Mouse (Mus musculus): ENCODE data around the gene Gtpbp6. TPM values are rescaled to one million over a fixed set of nuclear protein-coding genes. Genes with fewer than 3 reads are reported as not detected.

Gtpbp6 gene
- not detected for polyA plus RNA-seq (2014; fragmentation: Illumina TruSeq; extraction: RNeasy Lipid Tissue Mini Kit (QIAGEN cat#74804); ENCODE audit: low read depth, low replicate concordance)

DNA sequence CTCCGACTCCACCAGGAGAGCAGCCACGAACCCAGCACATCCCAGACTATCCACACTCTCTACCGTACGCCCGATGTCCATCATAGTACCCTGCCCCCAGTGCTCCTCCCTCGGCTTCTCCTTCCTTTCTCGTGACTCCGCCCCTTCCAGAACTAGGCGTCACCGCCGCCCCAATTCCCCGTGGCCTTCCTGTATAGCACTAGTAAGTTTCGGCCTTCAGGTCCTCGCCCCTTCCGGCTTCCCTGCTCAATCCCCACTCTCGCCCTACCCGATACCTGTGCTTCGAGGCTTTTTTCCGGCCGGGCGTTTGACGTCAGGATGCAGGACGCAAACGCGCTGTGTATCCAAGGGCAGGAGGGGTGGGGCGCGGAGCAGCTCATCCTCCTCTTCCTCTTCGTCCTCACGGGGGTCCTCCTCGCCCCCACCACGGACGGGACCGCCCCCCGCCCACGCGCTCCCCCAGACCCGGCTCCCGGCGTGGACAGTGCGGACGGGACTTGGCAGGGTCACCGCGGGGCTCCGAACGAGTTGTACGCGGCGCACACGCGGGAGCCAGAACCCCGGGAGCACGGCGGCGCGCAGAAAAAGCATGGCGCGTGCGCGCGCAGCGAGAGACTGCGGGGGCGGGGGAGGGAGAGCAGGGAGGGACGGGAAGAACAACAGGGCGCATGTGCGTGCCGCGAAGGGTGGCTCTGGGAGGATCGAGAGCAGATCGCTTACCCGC is at the start of gene Gtpbp6:
Gtpbp6 (minus strand) TSS at position 617 of the 724 bp plus-strand sequence.

DNA sequence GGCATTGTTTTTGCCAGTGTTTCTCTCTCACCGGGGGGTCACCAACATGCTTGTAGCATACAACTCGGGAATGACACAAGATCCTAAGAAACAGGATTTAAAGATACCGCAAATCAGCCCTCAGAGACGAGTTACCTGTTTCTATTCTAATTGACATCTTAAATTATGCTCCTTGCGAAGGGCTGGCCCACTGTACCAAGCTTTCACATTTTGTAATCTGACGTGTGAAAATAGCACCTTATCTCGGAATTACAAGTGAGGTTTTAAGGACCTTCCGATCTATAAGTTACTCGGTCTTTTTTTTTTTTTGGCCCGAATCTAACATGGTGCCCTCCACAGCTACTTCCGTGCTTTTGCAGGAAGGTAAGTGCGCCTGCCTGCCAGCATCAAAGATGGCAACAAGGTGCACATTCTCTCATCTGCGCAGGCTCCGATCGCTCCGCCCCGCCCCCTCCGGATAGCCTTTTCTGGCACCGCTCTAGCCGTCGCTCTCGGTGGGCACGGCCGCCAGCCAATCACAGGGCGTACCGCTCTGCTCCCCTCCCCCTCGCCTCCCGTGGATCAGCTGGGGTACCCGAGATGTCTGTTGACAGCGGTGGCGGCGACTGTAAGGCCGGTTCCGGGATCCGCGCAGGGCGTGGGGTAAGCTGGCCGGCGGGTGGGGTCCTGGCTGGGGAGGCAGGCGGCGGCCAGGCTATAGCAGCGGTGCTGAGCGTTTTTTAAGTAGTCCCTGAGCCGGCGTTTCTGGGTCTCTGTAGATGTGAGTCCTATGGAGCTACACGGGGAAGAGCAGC is 27.5 kb upstream of the Gtpbp6 start, which contains the start of gene Chfr:
Chfr (plus strand) TSS at position 550 of the 794 bp plus-strand sequence.

DNA sequence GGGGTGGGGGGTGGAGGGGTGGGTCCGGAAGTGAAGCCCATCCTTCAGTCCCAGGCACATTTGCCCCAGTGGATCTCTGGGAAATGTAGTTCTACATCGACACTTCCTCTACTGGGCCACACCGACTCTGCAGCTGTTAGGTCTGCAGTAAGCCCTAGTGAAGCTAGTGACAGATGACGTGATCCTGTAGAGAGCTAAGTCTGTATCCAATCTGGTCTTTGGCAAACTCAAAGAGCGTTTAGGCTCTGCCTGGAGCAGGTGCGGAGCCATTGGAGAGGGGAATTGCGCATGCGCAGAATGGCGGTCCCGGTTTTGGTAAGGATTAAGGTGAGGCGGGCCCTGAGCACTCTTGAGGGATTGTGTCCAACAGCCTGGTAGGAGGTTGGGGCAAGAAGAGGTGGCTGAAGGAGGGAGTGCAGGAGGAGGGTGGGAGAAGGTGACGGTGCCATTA is 2.0 kb upstream of the Gtpbp6 start, which contains the start of gene Zfp605:
Zfp605 (plus strand) TSS at position 102 of the 451 bp plus-strand sequence.

DNA sequence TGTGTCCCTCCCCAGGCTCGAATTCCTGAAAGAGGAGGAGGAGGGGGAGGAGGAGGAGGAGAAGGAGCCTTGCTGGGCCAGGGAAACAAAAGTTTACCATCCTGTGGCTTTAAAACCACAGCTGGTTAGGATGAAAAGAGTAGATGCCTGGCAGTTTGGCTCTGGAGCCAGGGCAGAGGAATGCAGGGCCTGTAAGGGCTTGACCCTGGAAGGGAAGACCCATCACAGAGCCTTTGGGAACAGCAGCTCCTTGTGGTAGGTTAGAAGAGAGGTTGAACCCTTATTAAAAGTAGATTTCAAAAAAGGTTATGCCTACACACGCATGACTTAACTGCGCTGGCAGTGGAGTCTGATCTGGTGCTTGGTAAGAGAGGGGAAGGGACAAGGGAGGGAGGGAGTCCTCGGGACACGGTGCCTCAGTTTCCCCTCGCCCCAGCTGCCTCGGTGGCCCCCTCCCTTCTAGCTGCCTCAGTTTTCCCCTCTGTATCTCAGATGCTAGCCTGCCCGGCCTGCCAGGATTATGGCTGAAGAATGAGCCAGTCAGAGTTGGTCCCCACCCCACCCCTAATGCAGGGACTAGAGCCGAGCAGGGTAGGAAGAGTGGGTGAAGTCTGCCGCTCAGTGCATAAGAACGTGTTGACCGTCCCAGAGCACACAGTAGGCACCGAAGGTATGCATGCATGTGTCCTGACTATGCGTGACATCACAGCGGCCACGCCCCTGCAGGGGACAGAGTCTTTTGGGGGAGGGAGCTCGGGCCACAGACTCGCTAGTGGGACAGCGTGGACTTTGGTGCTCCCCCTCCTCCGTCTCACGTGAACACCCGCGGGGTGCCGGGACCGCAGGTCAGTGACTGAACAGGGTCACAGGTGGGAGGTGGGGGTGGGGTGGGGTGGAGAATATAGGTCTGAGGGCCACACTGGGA is 8.1 kb downstream of the Gtpbp6 start, which contains the start of gene Plcxd1:
Plcxd1 (plus strand) TSS at position 314 of the 925 bp plus-strand sequence.

DNA sequence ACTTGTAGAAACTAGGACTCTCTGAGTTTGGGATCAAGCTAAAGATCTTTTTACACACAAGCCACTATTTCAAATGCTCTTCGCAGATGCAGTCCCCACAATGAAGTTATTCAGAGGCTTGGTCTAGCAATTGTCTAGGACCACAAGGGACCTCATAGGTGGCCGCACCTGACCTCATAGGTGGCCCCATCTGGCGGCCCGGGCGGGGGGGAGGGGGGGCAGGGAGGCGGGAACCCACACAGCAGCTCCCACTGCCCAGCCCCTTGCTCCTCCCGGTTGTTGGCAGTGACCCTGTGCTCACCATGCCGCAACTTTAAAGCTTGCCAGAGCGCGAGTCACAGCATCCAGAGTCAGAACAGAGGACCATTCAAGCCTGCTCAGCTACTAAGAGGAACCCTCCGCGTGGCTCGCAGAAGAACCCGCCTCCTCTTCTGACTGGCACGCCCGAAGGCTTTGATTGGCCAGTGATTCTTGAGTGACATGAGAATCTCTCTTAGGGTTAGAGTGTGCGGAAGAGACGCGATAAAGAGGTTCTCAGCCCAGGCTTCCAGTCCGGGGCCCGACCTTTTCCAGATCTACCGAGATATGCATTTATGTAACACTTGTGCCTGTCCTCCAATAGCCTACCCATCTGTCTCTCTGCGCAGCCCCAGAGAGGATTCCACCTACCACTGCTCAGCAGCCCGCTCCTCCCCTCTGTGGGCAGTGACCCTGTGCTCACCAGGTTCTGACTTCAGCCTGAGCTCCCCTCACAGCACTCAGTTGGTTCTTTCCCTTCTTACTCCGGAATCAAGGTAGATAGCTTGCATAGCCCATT is 13.8 kb downstream of the Gtpbp6 start, which contains the start of gene Gm35315:
Gm35315 (minus strand) TSS at position 391 of the 817 bp plus-strand sequence.

DNA sequence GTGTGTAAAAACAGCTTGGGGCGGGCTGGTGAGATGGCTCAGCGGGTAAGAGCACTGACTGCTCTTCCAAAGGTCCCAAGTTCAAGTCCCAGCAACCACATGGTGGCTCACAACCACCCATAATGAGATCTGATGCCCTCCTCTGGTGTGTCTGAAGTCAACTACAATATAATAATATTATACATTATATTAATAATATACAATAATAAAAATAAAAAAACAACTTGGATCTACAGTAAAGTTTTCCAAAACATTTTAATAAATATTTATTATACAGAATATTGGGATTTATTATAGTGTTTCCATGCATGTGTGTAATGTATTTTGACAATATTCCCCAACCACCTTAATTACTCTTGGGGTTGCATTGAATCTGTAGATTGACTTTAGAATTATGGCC is 35.6 kb downstream of the Gtpbp6 start, which contains the start of gene Gm17655:
Gm17655 (minus strand) TSS at position 101 of the 400 bp plus-strand sequence.

Other genes starting within 250 kb of the Gtpbp6 start
- gene Gm15446, start 184.8 kb downstream of the Gtpbp6 start, polyA plus RNA-seq (2014; fragmentation: Illumina TruSeq; extraction: RNeasy Lipid Tissue Mini Kit (QIAGEN cat#74804); ENCODE audit: low read depth, low replicate concordance), result 43.5 TPM
- 40.7 TPM for gene Zfp932, start 111.7 kb downstream of the Gtpbp6 start, polyA plus RNA-seq (2014; fragmentation: Illumina TruSeq; extraction: RNeasy Lipid Tissue Mini Kit (QIAGEN cat#74804); ENCODE audit: low read depth, low replicate concordance)
- 5.9 TPM for gene Gm17655, start 35.7 kb downstream of the Gtpbp6 start, polyA plus RNA-seq (2014; fragmentation: Illumina TruSeq; extraction: RNeasy Lipid Tissue Mini Kit (QIAGEN cat#74804); ENCODE audit: low read depth, low replicate concordance)
- gene Gm35315, start 13.8 kb downstream of the Gtpbp6 start, polyA plus RNA-seq (2014; fragmentation: Illumina TruSeq; extraction: RNeasy Lipid Tissue Mini Kit (QIAGEN cat#74804); ENCODE audit: low read depth, low replicate concordance), result 1.4 TPM
- 0.10 TPM for gene Plcxd1, start 8.2 kb downstream of the Gtpbp6 start, polyA plus RNA-seq (2014; fragmentation: Illumina TruSeq; extraction: RNeasy Lipid Tissue Mini Kit (QIAGEN cat#74804); ENCODE audit: low read depth, low replicate concordance)
- gene Zfp605, start 1.9 kb upstream of the Gtpbp6 start, polyA plus RNA-seq (2014; fragmentation: Illumina TruSeq; extraction: RNeasy Lipid Tissue Mini Kit (QIAGEN cat#74804); ENCODE audit: low read depth, low replicate concordance), result 3.8 TPM
- gene Chfr, start 27.6 kb upstream of the Gtpbp6 start, polyA plus RNA-seq (2014; fragmentation: Illumina TruSeq; extraction: RNeasy Lipid Tissue Mini Kit (QIAGEN cat#74804); ENCODE audit: low read depth, low replicate concordance), result 60.8 TPM
- 30.8 TPM for gene Golga3, start 68.5 kb upstream of the Gtpbp6 start, polyA plus RNA-seq (2014; fragmentation: Illumina TruSeq; extraction: RNeasy Lipid Tissue Mini Kit (QIAGEN cat#74804); ENCODE audit: low read depth, low replicate concordance)
- 66.7 TPM for gene Ankle2, start 122.8 kb upstream of the Gtpbp6 start, polyA plus RNA-seq (2014; fragmentation: Illumina TruSeq; extraction: RNeasy Lipid Tissue Mini Kit (QIAGEN cat#74804); ENCODE audit: low read depth, low replicate concordance)
- gene Pgam5, start 161.7 kb upstream of the Gtpbp6 start, polyA plus RNA-seq (2014; fragmentation: Illumina TruSeq; extraction: RNeasy Lipid Tissue Mini Kit (QIAGEN cat#74804); ENCODE audit: low read depth, low replicate concordance), result 19.7 TPM
- gene Pxmp2, start 178.0 kb upstream of the Gtpbp6 start, polyA plus RNA-seq (2014; fragmentation: Illumina TruSeq; extraction: RNeasy Lipid Tissue Mini Kit (QIAGEN cat#74804); ENCODE audit: low read depth, low replicate concordance), result 3.6 TPM
- gene Pole, start 178.1 kb upstream of the Gtpbp6 start, polyA plus RNA-seq (2014; fragmentation: Illumina TruSeq; extraction: RNeasy Lipid Tissue Mini Kit (QIAGEN cat#74804); ENCODE audit: low read depth, low replicate concordance), result 42.3 TPM
- gene P2rx2, start 235.0 kb upstream of the Gtpbp6 start, polyA plus RNA-seq (2014; fragmentation: Illumina TruSeq; extraction: RNeasy Lipid Tissue Mini Kit (QIAGEN cat#74804); ENCODE audit: low read depth, low replicate concordance), result 22.6 TPM
- gene Lrcol1, start 236.5 kb upstream of the Gtpbp6 start, polyA plus RNA-seq (2014; fragmentation: Illumina TruSeq; extraction: RNeasy Lipid Tissue Mini Kit (QIAGEN cat#74804); ENCODE audit: low read depth, low replicate concordance), result not detected

Measured in testis, adult 10 weeks (tissue).